Mouse (Mus musculus): ENCODE measurements at regions not wholly inside any gene's neighbourhood (a gene's known extent, or its start where the extent isn't known, plus 50 kb on each side); places are given as distances from the start of the nearest gene placed in this dataset.

- 62% methylated on average over 12 of the region's 12 CpGs for WGBS (ENCODE audit: insufficient replicate concordance)
- ATAC-seq (ENCODE audit: low read depth) (no peak), DNase-seq (no peak)
- no peak overlapping the region for H3K4me3 ChIP-seq (replicated peaks)
- no peaks in the 10 kb centered on the region for H3K36me3 ChIP-seq
- no peak overlapping the region for H3K27ac ChIP-seq
- H3K9me3 ChIP-seq (replicated peaks) = no peaks in the 10 kb centered on the region
- H3K27me3 ChIP-seq = no peaks in the 10 kb centered on the region
- no peak overlapping the region for H3K9ac ChIP-seq
- H3K4me2 ChIP-seq = no peak overlapping the region
- H3K4me1 ChIP-seq (replicated peaks) = no peaks in the 10 kb centered on the region
These were observed 237.0 kb downstream of the Impad1 start for GRCm38 (mm10) chr4:4556126-4556525.

GRCm38 (mm10) chr4:4550301-4550700 lies 242.9 kb downstream of the Impad1 start:
- no peaks in the 10 kb centered on the region for H3K4me1 ChIP-seq (replicated peaks)
- H3K36me3 ChIP-seq = no peaks in the 10 kb centered on the region
- WGBS (ENCODE audit: insufficient replicate concordance) = 74% methylated on average over 5 of the region's 5 CpGs
- H3K4me3 ChIP-seq (replicated peaks) = no peak overlapping the region
- H3K4me2 ChIP-seq = no peak overlapping the region
- no peaks in the 10 kb centered on the region for H3K27me3 ChIP-seq
- no peak overlapping the region for H3K27ac ChIP-seq
- no peak for DNase-seq
- H3K9ac ChIP-seq = no peak overlapping the region
- no peaks in the 10 kb centered on the region for H3K9me3 ChIP-seq (replicated peaks)
- ATAC-seq (ENCODE audit: low read depth) = no peak

GRCm38 (mm10) chr4:4549893-4550292 lies 243.3 kb downstream of the Impad1 start:
- no peak overlapping the region for H3K4me3 ChIP-seq (replicated peaks)
- H3K36me3 ChIP-seq = no peaks in the 10 kb centered on the region
- no peak for ATAC-seq (ENCODE audit: low read depth)
- no peak overlapping the region for H3K9ac ChIP-seq
- no peak overlapping the region for H3K4me2 ChIP-seq
- DNase-seq = no peak
- no peak overlapping the region for H3K27ac ChIP-seq
- H3K4me1 ChIP-seq (replicated peaks) = no peaks in the 10 kb centered on the region
- WGBS (ENCODE audit: insufficient replicate concordance) = 47% methylated on average over 4 of the region's 4 CpGs
- H3K9me3 ChIP-seq (replicated peaks) = no peaks in the 10 kb centered on the region
- no peaks in the 10 kb centered on the region for H3K27me3 ChIP-seq

- Histone ChIP-seq H3K4me2 (no peak overlapping the region), H3K36me3 (no peaks in the 10 kb centered on the region), H3K9me3 (replicated peaks) (no peaks in the 10 kb centered on the region), H3K4me3 (replicated peaks) (no peak overlapping the region), H3K27ac (no peak overlapping the region), H3K9ac (no peak overlapping the region), H3K4me1 (replicated peaks) (no peaks in the 10 kb centered on the region), H3K27me3 (no peaks in the 10 kb centered on the region)
- WGBS (ENCODE audit: insufficient replicate concordance) = 55% methylated on average over 2 of the region's 2 CpGs
- no peak for ATAC-seq (ENCODE audit: low read depth)
- DNase-seq = no peak
These were observed 255.9 kb downstream of the Impad1 start for GRCm38 (mm10) chr4:4537172-4537753.

GRCm38 (mm10) chr4:4532196-4532595 lies 261.0 kb downstream of the Impad1 start:
- WGBS (ENCODE audit: insufficient replicate concordance) = 50% methylated on average over 4 of the region's 4 CpGs

GRCm38 (mm10) chr4:4528311-4528710 lies 264.8 kb downstream of the Impad1 start:
- no peak overlapping the region for H3K9ac ChIP-seq
- ATAC-seq (ENCODE audit: low read depth) (no peak), DNase-seq (no peak)
- no peak overlapping the region for H3K4me3 ChIP-seq (replicated peaks)
- H3K9me3 ChIP-seq (replicated peaks) = no peaks in the 10 kb centered on the region
- H3K4me2 ChIP-seq = no peak overlapping the region
- no peaks in the 10 kb centered on the region for H3K36me3 ChIP-seq
- no peaks in the 10 kb centered on the region for H3K4me1 ChIP-seq (replicated peaks)
- no peaks in the 10 kb centered on the region for H3K27me3 ChIP-seq
- no peak overlapping the region for H3K27ac ChIP-seq
- 70% methylated on average over 12 of the region's 12 CpGs for WGBS (ENCODE audit: insufficient replicate concordance)

More at GRCm38 (mm10) chr4:4532196-4532595, 261.0 kb downstream of the Impad1 start:
- H3K9ac ChIP-seq = no peak overlapping the region
- H3K4me2 ChIP-seq = no peak overlapping the region
- DNase-seq (no peak), ATAC-seq (ENCODE audit: low read depth) (no peak)
- no peak overlapping the region for H3K27ac ChIP-seq
- no peaks in the 10 kb centered on the region for H3K4me1 ChIP-seq (replicated peaks)
- no peaks in the 10 kb centered on the region for H3K36me3 ChIP-seq
- H3K27me3 ChIP-seq = no peaks in the 10 kb centered on the region
- no peak overlapping the region for H3K4me3 ChIP-seq (replicated peaks)
- no peaks in the 10 kb centered on the region for H3K9me3 ChIP-seq (replicated peaks)

GRCm38 (mm10) chr4:4521757-4522156 lies 271.4 kb downstream of the Impad1 start:
- no peak overlapping the region for H3K4me3 ChIP-seq (replicated peaks)
- no peak overlapping the region for H3K9ac ChIP-seq
- H3K9me3 ChIP-seq (replicated peaks) = no peaks in the 10 kb centered on the region
- H3K4me1 ChIP-seq (replicated peaks) = no peaks in the 10 kb centered on the region
- WGBS (ENCODE audit: insufficient replicate concordance) = 50% methylated on average over 2 of the region's 2 CpGs
- H3K27ac ChIP-seq = no peak overlapping the region
- H3K36me3 ChIP-seq = no peaks in the 10 kb centered on the region
- ATAC-seq (ENCODE audit: low read depth) = no peak
- no peaks in the 10 kb centered on the region for H3K27me3 ChIP-seq
- no peak overlapping the region for H3K4me2 ChIP-seq
- DNase-seq = no peak

GRCm38 (mm10) chr4:4518741-4519140 lies 274.4 kb downstream of the Impad1 start:
- DNase-seq (no peak), ATAC-seq (ENCODE audit: low read depth) (no peak)
- Histone ChIP-seq H3K4me1 (replicated peaks) (no peaks in the 10 kb centered on the region), H3K4me2 (no peak overlapping the region), H3K9ac (no peak overlapping the region), H3K9me3 (replicated peaks) (no peaks in the 10 kb centered on the region), H3K36me3 (no peaks in the 10 kb centered on the region), H3K27me3 (no peaks in the 10 kb centered on the region), H3K27ac (no peak overlapping the region), H3K4me3 (replicated peaks) (no peak overlapping the region)
- 33% methylated on average over 2 of the region's 2 CpGs for WGBS (ENCODE audit: insufficient replicate concordance)

- Histone ChIP-seq H3K27ac (no peak overlapping the region), H3K9ac (no peak overlapping the region), H3K27me3 (no peaks in the 10 kb centered on the region), H3K9me3 (replicated peaks) (no peaks in the 10 kb centered on the region), H3K4me1 (replicated peaks) (no peaks in the 10 kb centered on the region), H3K36me3 (no peaks in the 10 kb centered on the region), H3K4me3 (replicated peaks) (no peak overlapping the region), H3K4me2 (no peak overlapping the region)
- no peak for DNase-seq
- ATAC-seq (ENCODE audit: low read depth) = no peak
These were observed 279.8 kb downstream of the Impad1 start for GRCm38 (mm10) chr4:4513351-4513750.

- no peak for DNase-seq
- Histone ChIP-seq H3K4me2 (no peak overlapping the region), H3K27ac (no peak overlapping the region), H3K4me3 (replicated peaks) (no peak overlapping the region), H3K36me3 (no peaks in the 10 kb centered on the region), H3K9me3 (replicated peaks) (no peaks in the 10 kb centered on the region), H3K4me1 (replicated peaks) (no peaks in the 10 kb centered on the region), H3K9ac (no peak overlapping the region), H3K27me3 (no peaks in the 10 kb centered on the region)
- ATAC-seq (ENCODE audit: low read depth) = no peak
- 55% methylated on average over 2 of the region's 2 CpGs for WGBS (ENCODE audit: insufficient replicate concordance)
These were observed 282.8 kb downstream of the Impad1 start for GRCm38 (mm10) chr4:4510180-4510920.

GRCm38 (mm10) chr4:4509296-4509695 lies 283.9 kb downstream of the Impad1 start:
- WGBS (ENCODE audit: insufficient replicate concordance) = 68% methylated on average over 3 of the region's 3 CpGs
- Histone ChIP-seq H3K9ac (no peak overlapping the region), H3K4me2 (no peak overlapping the region), H3K4me1 (replicated peaks) (no peaks in the 10 kb centered on the region), H3K4me3 (replicated peaks) (no peak overlapping the region), H3K27ac (no peak overlapping the region), H3K36me3 (no peaks in the 10 kb centered on the region), H3K9me3 (replicated peaks) (no peaks in the 10 kb centered on the region), H3K27me3 (no peaks in the 10 kb centered on the region)
- DNase-seq = no peak
- ATAC-seq (ENCODE audit: low read depth) = no peak

GRCm38 (mm10) chr4:4497199-4497598 lies 296.0 kb downstream of the Impad1 start:
- no peak for ATAC-seq (ENCODE audit: low read depth)
- 40% methylated on average over 1 of the region's 1 CpGs for WGBS (ENCODE audit: insufficient replicate concordance)

More at GRCm38 (mm10) chr4:4497199-4497598, 296.0 kb downstream of the Impad1 start:
- H3K36me3 ChIP-seq = no peaks in the 10 kb centered on the region
- H3K27me3 ChIP-seq = no peaks in the 10 kb centered on the region
- no peaks in the 10 kb centered on the region for H3K4me1 ChIP-seq (replicated peaks)
- H3K4me2 ChIP-seq = no peak overlapping the region
- no peaks in the 10 kb centered on the region for H3K9me3 ChIP-seq (replicated peaks)
- no peak overlapping the region for H3K9ac ChIP-seq
- H3K27ac ChIP-seq = no peak overlapping the region
- DNase-seq = no peak
- no peak overlapping the region for H3K4me3 ChIP-seq (replicated peaks)

Measured in liver, embryonic 13.5 days (tissue).